ENCODE assay signal across 36 mouse cellular contexts in genomic region chr9:14627525-14627924, GRCm38 (mm10). TPM values are rescaled to one million over a fixed set of nuclear protein-coding genes. Genes with fewer than 3 reads are reported as not detected.
"Had no signal": no experiment of that assay in that cellular context is flagged by ENCODE, and none has a peak within 500 bp of the region (broad histone marks: within the 10 kb centered on the region; RNA-seq: fewer than 3 reads in every experiment).

No protein-coding gene starts in this region.

- H3K36me3 ChIP-seq: heart, embryonic 10.5 days; heart, embryonic 12.5 days; heart, embryonic 13.5 days; heart, embryonic 15.5 days; hindbrain, embryonic 10.5 days; hindbrain, embryonic 12.5 days; hindbrain, embryonic 13.5 days; hindbrain, embryonic 15.5 days; intestine, embryonic 15.5 days; kidney, embryonic 15.5 days had no signal

- H3K4me3 ChIP-seq: heart, embryonic 10.5 days; heart, embryonic 12.5 days; heart, embryonic 13.5 days; heart, embryonic 15.5 days; hindbrain, embryonic 10.5 days; hindbrain, embryonic 12.5 days; hindbrain, embryonic 13.5 days; hindbrain, embryonic 15.5 days; intestine, embryonic 15.5 days; kidney, embryonic 15.5 days; layer of hippocampus, adult 2 months; left cerebral cortex, adult 2 months had no signal

- H3K9me3 ChIP-seq: heart, embryonic 10.5 days; heart, embryonic 12.5 days; heart, embryonic 13.5 days; heart, embryonic 15.5 days; hindbrain, embryonic 10.5 days; hindbrain, embryonic 12.5 days; hindbrain, embryonic 13.5 days; hindbrain, embryonic 15.5 days; intestine, embryonic 15.5 days; kidney, embryonic 15.5 days had no signal

- H3K4me2 ChIP-seq: heart, embryonic 11.5 days; heart, embryonic 12.5 days; heart, embryonic 13.5 days; heart, embryonic 15.5 days; hindbrain, embryonic 12.5 days; hindbrain, embryonic 13.5 days; hindbrain, embryonic 14.5 days; hindbrain, embryonic 15.5 days; intestine, embryonic 15.5 days; kidney, embryonic 15.5 days had no signal

- H3K9ac ChIP-seq: heart, embryonic 12.5 days; heart, embryonic 13.5 days; heart, embryonic 15.5 days; hindbrain, embryonic 12.5 days; hindbrain, embryonic 13.5 days; hindbrain, embryonic 14.5 days; hindbrain, embryonic 15.5 days; intestine, embryonic 15.5 days; kidney, embryonic 15.5 days had no signal

- DNase-seq: heart, postnatal 14 days; heart, postnatal 36 days; heart, postnatal 4 days; kidney, adult 11 months; kidney, adult 18-20 months; kidney, adult 2 months; kidney, adult 8-10 months; kidney, adult 9 months; kidney, postnatal 10 days; kidney, postnatal 14 days; kidney, postnatal 25 days; kidney, postnatal 36 days; kidney, postnatal 4 days; layer of hippocampus, adult 9-11 months; layer of hippocampus, postnatal 36 days had no signal

- H3K27me3 ChIP-seq: heart, embryonic 12.5 days; heart, embryonic 13.5 days; heart, embryonic 15.5 days; hindbrain, embryonic 15.5 days; intestine, embryonic 15.5 days; kidney, embryonic 15.5 days had no signal

- ATAC-seq: hindbrain, embryonic 16.5 days; hindbrain, postnatal 0 days; inflammation-experienced regulatory T-cells, adult 6 months; intestine, embryonic 15.5 days; intestine, embryonic 16.5 days; intestine, postnatal 0 days had no signal

- H3K27ac ChIP-seq: heart, embryonic 10.5 days; heart, embryonic 13.5 days; heart, embryonic 15.5 days; hindbrain, embryonic 10.5 days; hindbrain, embryonic 12.5 days; hindbrain, embryonic 13.5 days; hindbrain, embryonic 14.5 days; hindbrain, embryonic 15.5 days; hindbrain, postnatal 0 days; intestine, embryonic 15.5 days; kidney, embryonic 15.5 days; kidney, postnatal 0 days; layer of hippocampus, adult 2 months; left cerebral cortex, adult 2 months had no signal

RNA-seq across cellular contexts. Expression of gene Amotl1, which starts 17.3 kb away (rescaled TPM):
- total RNA-seq: hematopoietic stem cell, adult 5-6 weeks had no signal
